18 mouse cellular contexts compared by ENCODE assay signal in genomic region chr4:88118750-88119395, GRCm38 (mm10). TPM values are rescaled to one million over a fixed set of nuclear protein-coding genes. Genes with fewer than 3 reads are reported as not detected.
DNase-seq lines count a peak whose midpoint lies in the region; ATAC-seq and TF ChIP-seq lines count a peak whose summit lies in the region.
"Had no signal": no experiment of that assay in that cellular context is flagged by ENCODE, and none has a peak within 500 bp of the region (broad histone marks: within the 10 kb centered on the region; RNA-seq: fewer than 3 reads in every experiment).

No protein-coding gene starts in this region.

- DNase-seq in MEL (ENCODE audit: low read depth, low spot score) = peak; percentile 47
- no peak for DNase-seq in liver, postnatal 0 days
- DNase-seq in thymus, postnatal 36 days = peak; percentile 35 to 39
- no peak for DNase-seq in layer of hippocampus, postnatal 25 days (ENCODE audit: extremely low spot score in 1 of 2, low spot score in 1 of 2)
- no peak for DNase-seq in layer of hippocampus, adult 2 months (ENCODE audit: low spot score in 2 of 2)
- DNase-seq: adrenal gland, postnatal 10 days; cerebellum, adult 8-10 months; embryo, embryonic 11 days; gastrocnemius, postnatal 25 days; heart, postnatal 36 days; kidney, postnatal 10 days; lung, adult 18-20 months; right cerebral cortex, postnatal 25 days had no signal

- peaks cover 17 to 28% of the 10 kb centered on the region in 2 experiments for H3K4me1 ChIP-seq in MEL (ENCODE audit: control insufficient read depth in 1 of 2, insufficient read depth in 2 of 2, low read length in 2 of 2)
- H3K4me1 ChIP-seq in liver, postnatal 0 days (ENCODE audit: insufficient read depth) = peaks cover 6% of the 10 kb centered on the region
- H3K4me1 ChIP-seq: heart, embryonic 12.5 days; neural tube, embryonic 12.5 days had no signal

- peak; percentile 39 for ATAC-seq in erythroid progenitor cell, adult 5-6 weeks (replicated peaks; ENCODE audit: low FRiP score, poor library complexity, severe bottlenecking)
- ATAC-seq in liver, postnatal 0 days = no peak
- no peak for ATAC-seq in cerebellum, adult (ENCODE audit: insufficient number of reproducible peaks, low FRiP score, low TSS enrichment)

- H3K4me3 ChIP-seq in MEL (ENCODE audit: control insufficient read depth in 1 of 2, insufficient read depth in 1 of 2, low read depth in 2 of 2, low read length in 2 of 2) = peak overlapping the region in 1 of 2 experiments; percentile 17; a peak in 1 of 4 replicates
- no peak overlapping the region for H3K4me3 ChIP-seq in liver, postnatal 0 days (ENCODE audit: low read depth, low read length)
- H3K4me3 ChIP-seq in layer of hippocampus, adult 2 months = no peak overlapping the region
- H3K4me3 ChIP-seq: heart, embryonic 12.5 days; neural tube, embryonic 12.5 days had no signal

- TF ChIP-seq CTCF in MEL (IDR thresholded peaks at IDR 0.05 in 2 of 3, conservative IDR thresholded peaks at IDR 0.05 in 1 of 3; ENCODE audit: control insufficient read depth in 1 of 3, insufficient read depth in 1 of 3, low read depth in 2 of 3, low read length in 3 of 3, poor library complexity in 1 of 3, severe bottlenecking in 1 of 3) = no peak
- TF ChIP-seq CTCF in liver, postnatal 0 days (IDR thresholded peaks at IDR 0.05; ENCODE audit: low read depth) = no peak
- no peak for TF ChIP-seq CTCF in layer of hippocampus, adult 2 months (conservative IDR thresholded peaks at IDR 0.05)

- H3K9ac ChIP-seq in MEL (ENCODE audit: control insufficient read depth, low read depth, low read length, poor library complexity, severe bottlenecking) = peak overlapping the region; percentile 60
- no peak overlapping the region for H3K9ac ChIP-seq in liver, postnatal 0 days (replicated peaks)
- H3K9ac ChIP-seq: heart, embryonic 12.5 days; neural tube, embryonic 12.5 days had no signal

- WGBS in liver, postnatal 0 days (ENCODE audit: insufficient replicate concordance) = 62% methylated on average over 5 of the region's 5 CpGs

- peaks cover 0 to 30% of the 10 kb centered on the region in 2 experiments; a peak in 2 of 4 replicates for H3K36me3 ChIP-seq in MEL (ENCODE audit: control insufficient read depth in 1 of 2, insufficient read depth in 2 of 2, low read length in 2 of 2)
- no peaks in the 10 kb centered on the region for H3K36me3 ChIP-seq in liver, postnatal 0 days (replicated peaks; ENCODE audit: insufficient read depth, low read length)
- H3K36me3 ChIP-seq: heart, embryonic 12.5 days; neural tube, embryonic 12.5 days had no signal

- H3K4me2 ChIP-seq in liver, postnatal 0 days (ENCODE audit: low read depth, low read length) = peak overlapping the region; percentile 42; the same call in 1 of the 2 replicates
- H3K4me2 ChIP-seq: heart, embryonic 12.5 days; neural tube, embryonic 12.5 days had no signal

- peak overlapping the region; percentile 43 for H3K27ac ChIP-seq in MEL (ENCODE audit: control insufficient read depth, low read depth, low read length)
- no peak overlapping the region for H3K27ac ChIP-seq in liver, postnatal 0 days (ENCODE audit: low read depth)
- H3K27ac ChIP-seq in layer of hippocampus, adult 2 months = no peak overlapping the region
- H3K27ac ChIP-seq: macrophage; neural tube, embryonic 12.5 days had no signal

- no peak for TF ChIP-seq EP300 in MEL (IDR thresholded peaks at IDR 0.05; ENCODE audit: low read depth in 1 of 2, low read length in 2 of 2)
- no peak for TF ChIP-seq EP300 in liver, postnatal 0 days (IDR thresholded peaks at IDR 0.05; ENCODE audit: low read depth)

- no peak for TF ChIP-seq POLR2A in MEL (IDR thresholded peaks at IDR 0.05; ENCODE audit: control insufficient read depth in 1 of 2, insufficient read depth in 1 of 2, low read depth in 1 of 2, low read length in 2 of 2, poor library complexity in 1 of 2)

- no peaks in the 10 kb centered on the region for H3K79me2 ChIP-seq in MEL (ENCODE audit: control insufficient read depth, insufficient read depth, low read length, poor library complexity)

- H3K9me3 ChIP-seq in MEL (replicated peaks; ENCODE audit: insufficient read depth, low read length) = no peaks in the 10 kb centered on the region
- no peaks in the 10 kb centered on the region for H3K9me3 ChIP-seq in liver, postnatal 0 days (ENCODE audit: low read length)
- H3K9me3 ChIP-seq: heart, embryonic 12.5 days; neural tube, embryonic 12.5 days had no signal

- no peaks in the 10 kb centered on the region for H3K27me3 ChIP-seq in MEL (ENCODE audit: control insufficient read depth in 1 of 2, insufficient read depth in 2 of 2, low read length in 2 of 2)
- no peaks in the 10 kb centered on the region for H3K27me3 ChIP-seq in liver, postnatal 0 days (ENCODE audit: insufficient read depth, low read length)
- H3K27me3 ChIP-seq: heart, embryonic 12.5 days; neural tube, embryonic 12.5 days had no signal

- no peak for TF ChIP-seq RAD21 in MEL (IDR thresholded peaks at IDR 0.05; ENCODE audit: low read depth, low read length)

TF ChIP-seq in MEL, 35 proteins besides CTCF, POLR2A, EP300 and RAD21:
- TF ChIP-seq SIN3A (IDR thresholded peaks at IDR 0.05; ENCODE audit: low read length) (no peak), ELF1 (IDR thresholded peaks at IDR 0.05; ENCODE audit: low read depth, low read length) (peak; percentile 69; the same call in 1 of the 2 replicates)

RNA-seq across cellular contexts. Expression of gene Focad, which starts 24.4 kb away (rescaled TPM):
- 17.8 and 18.5 TPM in 2 replicates for total RNA-seq in MEL (2012; rRNA removed)
- 10 to 100 TPM in 1 of 2 experiments, not detected in 1; 19.7 TPM for polyA plus RNA-seq in MEL (2012; ENCODE audit: insufficient read depth in 1 of 2, insufficient read length in 2 of 2, low read depth in 1 of 2, low replicate concordance in 2 of 2, missing spikeins in 1 of 2)
- 4.0 and 13.4 TPM in 2 replicates for total RNA-seq in erythroid progenitor cell, adult 5-6 weeks (2015; ENCODE audit: low replicate concordance)
- total RNA-seq in erythroid progenitor cell, adult 5-6 weeks (2017; ENCODE audit: low replicate concordance) = 3.7 and 5.4 TPM in 2 replicates
- polyA plus RNA-seq in liver, postnatal 0 days (2015; fragmentation: Nextera tagmentation; extraction: Ambion mirVana) = 3.4 and 3.5 TPM in 2 replicates
- total RNA-seq in layer of hippocampus, postnatal 25 days (2021) = 10 to 100 TPM; 59.1 to 75.4 TPM
- 10 to 100 TPM; 69.4 to 73.0 TPM for total RNA-seq in layer of hippocampus, adult 2 months (2021)

Comparison
In these comparisons a context has a peak if more than half of its experiments do, and no peak if none do; other contexts are left out.
1. DNase-seq: peak in MEL (single experiment) and thymus, postnatal 36 days (2 of 2); none in liver, postnatal 0 days (single experiment), layer of hippocampus, postnatal 25 days (0 of 2) and layer of hippocampus, adult 2 months (0 of 2).